Mouse (Mus musculus): ENCODE data around the gene Igfbp2.

DNA sequence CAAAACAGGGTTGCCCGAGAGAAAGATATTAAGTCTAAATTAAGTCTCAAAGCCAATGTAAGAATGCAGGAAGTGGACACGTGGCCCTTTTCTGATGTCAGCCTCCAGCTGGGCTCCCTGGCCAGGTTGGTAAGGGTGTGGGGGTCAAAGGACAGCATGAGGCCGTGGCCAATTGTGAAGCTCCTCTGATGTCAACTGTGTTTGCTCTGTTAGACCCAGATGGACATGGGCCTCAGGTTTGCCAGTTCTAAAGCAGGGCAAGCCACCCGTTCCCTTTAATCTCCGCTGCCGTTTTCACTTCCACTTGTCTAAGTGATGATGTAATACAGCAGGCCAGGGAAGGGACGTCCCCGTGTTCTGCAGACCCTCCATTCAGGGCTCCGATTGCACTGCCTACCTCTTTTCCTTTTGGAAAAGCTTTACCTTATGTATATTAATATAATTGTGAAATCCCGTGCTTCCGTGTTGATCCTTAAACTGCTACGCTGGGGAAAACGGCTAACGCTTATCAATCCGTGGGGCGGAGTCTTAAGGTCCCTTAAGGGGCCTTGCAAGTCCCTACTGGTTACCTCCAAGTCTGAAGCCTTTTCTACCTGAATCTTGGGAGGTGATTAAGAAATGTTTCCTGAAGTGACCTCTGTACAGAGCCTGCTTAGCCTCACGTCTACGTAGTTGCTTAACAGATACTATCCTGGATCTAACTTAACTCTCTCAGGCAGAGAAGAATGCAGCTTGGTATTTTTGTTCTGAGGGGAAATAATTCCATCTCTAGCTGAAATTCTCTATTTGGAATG, 18.6 kb downstream of the Igfbp2 start:
- TF ChIP-seq CTCF (IDR thresholded peaks at IDR 0.05; ENCODE audit: low read depth, low read length) (no peak), EP300 (IDR thresholded peaks at IDR 0.05; ENCODE audit: insufficient read depth, low read depth, low read length) (no peak)
